ENCODE assay signal across 19 mouse cellular contexts in the genomic region with DNA sequence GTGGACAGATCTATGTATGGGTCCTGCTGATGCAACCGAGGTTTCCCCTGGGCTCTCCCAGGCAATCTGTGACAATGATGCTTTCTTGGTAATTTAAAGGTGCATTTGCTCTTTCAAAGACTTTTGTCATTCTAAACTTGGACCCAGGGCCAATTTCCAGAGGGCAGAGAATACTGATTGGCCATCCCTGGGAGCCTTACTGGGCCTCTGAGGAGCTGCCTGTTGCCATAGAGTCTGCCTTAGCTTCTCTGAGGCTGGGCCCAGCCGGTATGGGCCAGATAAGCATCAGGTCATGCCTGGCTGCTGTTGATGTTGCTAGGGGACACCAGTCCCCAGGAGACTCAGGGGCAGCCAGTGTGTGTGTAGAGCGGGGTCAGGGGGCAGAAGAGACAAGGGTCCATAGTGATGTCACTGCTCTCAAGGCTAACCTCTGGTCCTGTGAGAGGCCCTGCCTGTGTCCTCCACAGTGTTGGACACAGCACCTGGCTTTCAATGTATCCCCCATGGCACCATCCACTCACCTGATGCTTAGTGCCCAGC. TPM values are rescaled to one million over a fixed set of nuclear protein-coding genes. Genes with fewer than 3 reads are reported as not detected.
DNase-seq lines count a peak whose midpoint lies in the region; ATAC-seq and TF ChIP-seq lines count a peak whose summit lies in the region.
"Had no signal": no experiment of that assay in that cellular context is flagged by ENCODE, and none has a peak within 500 bp of the region (broad histone marks: within the 10 kb centered on the region; RNA-seq: fewer than 3 reads in every experiment).

No protein-coding gene starts in this region.

- no peaks in the 10 kb centered on the region for H3K36me3 ChIP-seq in testis, adult 2 months (ENCODE audit: control insufficient read depth, insufficient read depth, low read length)
- H3K36me3 ChIP-seq in kidney, embryonic 15.5 days = no peaks in the 10 kb centered on the region
- H3K36me3 ChIP-seq: embryonic facial prominence, embryonic 15.5 days; limb, embryonic 12.5 days; liver, embryonic 15.5 days; midbrain, embryonic 13.5 days; neural tube, embryonic 13.5 days had no signal

- ATAC-seq in kidney, embryonic 15.5 days (replicated peaks; ENCODE audit: low FRiP score) = peak; percentile 54
- ATAC-seq: CD4-positive, CD25-positive, alpha-beta regulatory T cell, adult 4 months; midbrain, embryonic 13.5 days; Patski had no signal

- no peak for TF ChIP-seq CTCF in testis, adult 2 months (IDR thresholded peaks at IDR 0.05; ENCODE audit: control insufficient read depth, insufficient read depth, insufficient replicate concordance, low read depth, low read length)

- no peak overlapping the region for H3K9ac ChIP-seq in kidney, embryonic 15.5 days
- H3K9ac ChIP-seq: embryonic facial prominence, embryonic 15.5 days; limb, embryonic 12.5 days; liver, embryonic 15.5 days; midbrain, embryonic 13.5 days; neural tube, embryonic 13.5 days had no signal

- no peak for DNase-seq in testis, postnatal 10 days (ENCODE audit: low spot score)
- DNase-seq in embryo, embryonic 10.5 days (ENCODE audit: low spot score) = peak; percentile 61
- DNase-seq in lung, postnatal 10 days = no peak
- DNase-seq in layer of hippocampus, adult 9-11 months = no peak
- no peak for DNase-seq in layer of hippocampus, postnatal 36 days
- DNase-seq: cerebellum, postnatal 25 days; right cerebral cortex, postnatal 25 days; thymus, adult 2 months had no signal

- H3K4me1 ChIP-seq in testis, adult 2 months (ENCODE audit: control insufficient read depth, insufficient read depth, low read length) = no peaks in the 10 kb centered on the region
- H3K4me1 ChIP-seq in kidney, embryonic 15.5 days = peaks cover 25% of the 10 kb centered on the region
- H3K4me1 ChIP-seq: embryonic facial prominence, embryonic 15.5 days; limb, embryonic 12.5 days; liver, embryonic 15.5 days had no signal

- no peak overlapping the region for H3K4me2 ChIP-seq in kidney, embryonic 15.5 days
- H3K4me2 ChIP-seq: embryonic facial prominence, embryonic 15.5 days; limb, embryonic 12.5 days; liver, embryonic 15.5 days; midbrain, embryonic 13.5 days; neural tube, embryonic 13.5 days had no signal

- H3K4me3 ChIP-seq in testis, adult 2 months (ENCODE audit: control insufficient read depth, low read depth, low read length) = peak overlapping the region; percentile 57
- no peak overlapping the region for H3K4me3 ChIP-seq in kidney, embryonic 15.5 days (replicated peaks)
- H3K4me3 ChIP-seq: embryonic facial prominence, embryonic 15.5 days; limb, embryonic 12.5 days; liver, embryonic 15.5 days; midbrain, embryonic 13.5 days; neural tube, embryonic 13.5 days had no signal

- WGBS in kidney, embryonic 15.5 days = 48% methylated on average over 3 of the region's 3 CpGs

- no peak overlapping the region for H3K27ac ChIP-seq in testis, adult 2 months (ENCODE audit: control insufficient read depth, insufficient read depth, low read depth, low read length)
- H3K27ac ChIP-seq in kidney, embryonic 15.5 days = peak overlapping the region; percentile 71
- H3K27ac ChIP-seq: embryonic facial prominence, embryonic 15.5 days; limb, embryonic 12.5 days; liver, embryonic 15.5 days; midbrain, embryonic 13.5 days; neural tube, embryonic 13.5 days had no signal

- H3K9me3 ChIP-seq in kidney, embryonic 15.5 days (replicated peaks) = no peaks in the 10 kb centered on the region
- H3K9me3 ChIP-seq: embryonic facial prominence, embryonic 15.5 days; limb, embryonic 12.5 days; liver, embryonic 15.5 days; midbrain, embryonic 13.5 days; neural tube, embryonic 13.5 days had no signal

- no peaks in the 10 kb centered on the region for H3K27me3 ChIP-seq in testis, adult 2 months (ENCODE audit: control insufficient read depth, insufficient read depth, low read length)
- H3K27me3 ChIP-seq in kidney, embryonic 15.5 days = no peaks in the 10 kb centered on the region
- H3K27me3 ChIP-seq: embryonic facial prominence, embryonic 15.5 days; limb, embryonic 12.5 days; liver, embryonic 15.5 days; midbrain, embryonic 13.5 days; neural tube, embryonic 13.5 days; Patski had no signal

- TF ChIP-seq POLR2A in testis, adult 2 months (IDR thresholded peaks at IDR 0.05; ENCODE audit: control insufficient read depth, low read depth, low read length) = no peak

RNA-seq across cellular contexts. Expression of gene Vwa5b1, which starts 12.5 kb away (rescaled TPM):
- polyA plus RNA-seq in testis, adult 2 months (2012; rRNA removed) = 24.8 and 30.2 TPM in 2 replicates
- polyA plus RNA-seq in kidney, embryonic 15.5 days (2015; fragmentation: Nextera tagmentation; extraction: Ambion mirVana) = 0.08 and 0.12 TPM in 2 replicates
- total RNA-seq in layer of hippocampus, postnatal 36 days (2021) = 1 to 10 TPM; 1.8 to 2.1 TPM
- total RNA-seq: hematopoietic stem cell, adult 5-6 weeks had no signal
- polyA plus RNA-seq: CD4-positive, CD25-positive, alpha-beta regulatory T cell, adult 4 months; heart, embryonic 14.5 days; liver, embryonic 15.5 days had no signal

Comparison
In these comparisons a context has a peak if more than half of its experiments do, and no peak if none do; other contexts are left out.
1. RNA of gene Vwa5b1, which starts 12.5 kb away (polyA plus RNA-seq): 24.8 to 30.2 TPM in testis, adult 2 months; 0.08 to 0.12 TPM in kidney, embryonic 15.5 days; every median in the first group is over 10 times any median in the second.